Mouse (Mus musculus) liver, adult 10 weeks (tissue): ENCODE measurements around the gene Ttll11. TPM values are rescaled to one million over a fixed set of nuclear protein-coding genes. Genes with fewer than 3 reads are reported as not detected.

Experiments used
- polyA plus RNA-seq: library from polyadenylated mRNA; stranded (reverse); fragments of 350-450 nt; fragmentation: Illumina TruSeq; extraction: RNeasy Lipid Tissue Mini Kit (QIAGEN cat#74804); gene quantifications from one replicate; pipeline ENCODE4 v1.2.3, GENCODE M21; 2014; ENCODE audit warnings: low read depth, low replicate concordance

The Ttll11 gene
- not detected for polyA plus RNA-seq

DNA sequence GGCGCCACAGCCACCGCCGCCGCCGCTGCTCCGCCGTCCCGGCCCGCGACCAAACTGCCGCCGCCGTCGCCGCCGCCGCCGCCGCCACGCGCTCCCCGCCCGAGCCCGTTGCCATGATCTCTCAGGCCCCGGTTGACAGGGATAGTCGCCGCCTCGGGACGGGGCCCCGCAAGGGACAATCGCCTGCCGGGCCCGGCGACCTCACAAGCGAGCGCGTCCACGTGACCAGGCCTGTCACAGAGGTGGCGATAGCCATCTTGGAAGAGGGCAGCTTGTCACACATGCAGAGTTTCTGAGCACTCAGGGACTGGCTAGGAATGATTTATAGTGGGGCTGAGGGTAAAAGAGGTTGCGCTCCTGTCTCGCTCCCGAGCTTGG, at the start of gene Ttll11:
TSS of gene Ttll11 (minus strand) at position 270 of the 378 bp plus-strand sequence.

Other genes starting within 250 kb of the Ttll11 start
- gene Ndufa8, start 69.5 kb upstream of the Ttll11 start, polyA plus RNA-seq: 8.1 TPM
- not detected for gene Morn5, start 69.5 kb upstream of the Ttll11 start, polyA plus RNA-seq
- gene Lhx6, start 125.5 kb upstream of the Ttll11 start, polyA plus RNA-seq: 1.3 TPM
- 16.1 TPM for gene Mrrf, start 156.5 kb upstream of the Ttll11 start, polyA plus RNA-seq
- gene Rbm18, start 156.9 kb upstream of the Ttll11 start, polyA plus RNA-seq: 19.9 TPM